Mouse (Mus musculus) intestine, embryonic 15.5 days (tissue): ENCODE results near the gene Lrba. TPM values are rescaled to one million over a fixed set of nuclear protein-coding genes. Genes with fewer than 3 reads are reported as not detected.
A peak's percentile ranks its signal among the peaks of the same experiment; 100 is the strongest.

Experiments
- ATAC-seq: fragments of 200-750 bp; cut with Nextera tagmentation; 2 replicates; pipeline ENCODE4 v1.8.0; 2017; ENCODE audit warnings: moderate TSS enrichment, moderate library complexity
- H3K27ac ChIP-seq: fragments of 300-500 bp; sonication (generic); 2 replicates; pipeline ENCODE4 v1.5.1; 2015; ENCODE audit warnings: mild to moderate bottlenecking, inconsistent platforms
- H3K27me3 ChIP-seq: fragments of 300-500 bp; sonication (generic); replicated peaks from 2 replicates; pipeline ENCODE4 v1.6.1; 2015; ENCODE audit warnings: inconsistent platforms
- H3K36me3 ChIP-seq: fragments of 300-500 bp; sonication (generic); 2 replicates; pipeline ENCODE4 v1.6.1; 2015; ENCODE audit warnings: inconsistent platforms
- H3K4me1 ChIP-seq: fragments of 300-500 bp; sonication (generic); replicated peaks from 2 replicates; pipeline ENCODE4 v1.6.1; 2015; ENCODE audit warnings: inconsistent platforms
- H3K4me2 ChIP-seq: fragments of 300-500 bp; sonication (generic); replicated peaks from 2 replicates; pipeline ENCODE4 v1.6.1; 2015; ENCODE audit warnings: mild to moderate bottlenecking, inconsistent platforms
- H3K4me3 ChIP-seq: fragments of 300-500 bp; sonication (generic); replicated peaks from 2 replicates; pipeline ENCODE4 v1.5.1; 2015; ENCODE audit warnings: inconsistent platforms
- H3K9ac ChIP-seq: fragments of 300-500 bp; sonication (generic); 2 replicates; pipeline ENCODE4 v1.6.1; 2015; ENCODE audit warnings: inconsistent platforms
- H3K9me3 ChIP-seq: fragments of 300-500 bp; sonication (generic); 2 replicates; pipeline ENCODE4 v1.6.1; 2016; ENCODE audit warnings: inconsistent platforms
- WGBS: fragments of 180-500 bp; shearing (Covaris S2); methylation state at CpG from one replicate; pipeline ENCODE4 v1.1.7; 2015; 5-methylcytosine and 5-hydroxymethylcytosine counted together
- polyA plus RNA-seq: library from polyadenylated mRNA; unstranded; fragments of >200 nt; fragmentation: Nextera tagmentation; extraction: Ambion mirVana; gene quantifications from 2 replicates; pipeline ENCODE4 v1.2.1, GENCODE M21; 2015

The Lrba gene
- polyA plus RNA-seq, 1 experiment from 2014 or later, result 6.1 TPM

DNA sequence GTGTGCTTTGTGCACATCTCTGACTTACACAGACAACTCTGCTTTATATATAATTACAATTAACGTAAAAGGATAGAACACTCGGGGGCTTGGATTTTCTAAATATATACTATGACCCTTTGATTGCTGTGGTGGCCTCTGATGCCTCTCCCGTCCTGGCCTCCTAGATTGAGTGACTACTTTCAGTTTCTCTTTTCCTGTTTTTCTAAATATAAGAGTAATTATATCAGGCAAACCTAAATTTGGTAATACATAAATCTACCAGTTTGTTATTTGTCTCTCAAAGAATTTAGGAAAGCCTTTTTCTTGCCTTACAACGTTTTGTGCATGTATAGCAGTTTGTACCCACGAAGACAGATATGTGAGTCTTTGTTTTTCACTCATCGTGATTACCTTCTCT is 534.2 kb downstream of the Lrba start:
- Histone ChIP-seq H3K4me3 (0 out of 2 replicates have a peak overlapping the region, but pooled peaks have one; percentile 17), H3K9ac (no peak overlapping the region), H3K27ac (0 out of 2 replicates have a peak overlapping the region, but pooled peaks have one; percentile 36), H3K9me3 (no peaks in the 10 kb centered on the region), H3K4me2 (peak overlapping the region; percentile 40), H3K4me1 (no peaks in the 10 kb centered on the region), H3K27me3 (no peaks in the 10 kb centered on the region), H3K36me3 (no peaks in the 10 kb centered on the region)
- whole genome bisulfite sequencing, result 39% methylated on average over 6 of the region's 6 CpGs
- ATAC-seq, result no peak

- H3K4me2 ChIP-seq, result peak overlapping the region; percentile 46
- WGBS, result 37% methylated on average over 1 of the region's 1 CpGs
Observed at GRCm38 (mm10) chr3:86759383-86759782, 534.9 kb downstream of the Lrba start.

DNA sequence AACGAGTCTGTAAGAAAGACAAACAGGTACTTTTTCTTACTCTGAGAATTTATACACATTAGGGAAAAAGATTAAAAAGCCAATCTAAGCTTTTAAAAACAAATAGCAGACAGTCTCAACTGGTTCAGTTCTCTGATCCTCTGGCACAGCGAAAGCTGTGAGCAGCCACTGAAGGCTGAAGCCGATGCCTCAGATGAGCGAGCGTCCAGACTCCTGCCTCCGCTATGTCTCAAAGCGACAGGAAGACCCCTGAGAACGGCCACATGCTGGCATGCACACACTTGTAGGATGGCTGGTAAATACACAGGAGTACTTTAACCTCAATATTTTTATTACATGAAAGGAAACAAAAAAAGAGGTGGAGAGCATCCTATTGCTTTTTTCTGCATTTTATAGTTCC is 535.4 kb downstream of the Lrba start:
- Histone ChIP-seq H3K9me3 (no peaks in the 10 kb centered on the region), H3K4me2 (peak overlapping the region; percentile 46), H3K27me3 (no peaks in the 10 kb centered on the region), H3K4me3 (no peak overlapping the region), H3K27ac (peak overlapping the region; percentile 77), H3K9ac (no peak overlapping the region), H3K4me1 (no peaks in the 10 kb centered on the region), H3K36me3 (no peaks in the 10 kb centered on the region)
- no peak for ATAC-seq
- WGBS, result 42% methylated on average over 8 of the region's 8 CpGs

More at GRCm38 (mm10) chr3:86759383-86759782, 534.9 kb downstream of the Lrba start:
- no peak overlapping the region for H3K4me3 ChIP-seq
- ATAC-seq, result no peak
- no peaks in the 10 kb centered on the region for H3K4me1 ChIP-seq
- no peaks in the 10 kb centered on the region for H3K36me3 ChIP-seq
- no peaks in the 10 kb centered on the region for H3K9me3 ChIP-seq
- no peaks in the 10 kb centered on the region for H3K27me3 ChIP-seq
- H3K9ac ChIP-seq, result no peak overlapping the region
- H3K27ac ChIP-seq, result no peak overlapping the region

DNA sequence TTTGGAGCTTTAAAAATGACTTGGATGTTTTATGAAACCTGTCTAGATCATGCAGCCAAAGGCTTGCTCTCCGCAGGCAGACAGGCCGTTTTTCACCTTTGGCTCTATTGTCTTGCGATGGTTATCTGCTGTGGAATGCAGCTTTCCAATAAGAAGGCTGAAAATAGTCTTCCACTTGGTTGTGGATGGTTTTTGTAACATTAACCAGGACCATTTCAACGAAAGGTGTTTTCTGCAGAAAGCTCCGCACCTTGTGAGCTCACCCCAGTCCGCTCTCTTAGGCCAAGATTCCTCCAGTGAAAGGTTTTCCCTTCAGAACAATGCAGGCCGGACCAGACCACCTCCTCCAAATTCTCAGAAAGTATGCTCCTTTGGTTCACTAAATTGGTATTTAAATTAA is 536.0 kb downstream of the Lrba start:
- Histone ChIP-seq H3K27ac (0 out of 2 replicates have a peak overlapping the region, but pooled peaks have one; percentile 29), H3K9me3 (no peaks in the 10 kb centered on the region), H3K4me1 (no peaks in the 10 kb centered on the region), H3K4me3 (no peak overlapping the region), H3K27me3 (no peaks in the 10 kb centered on the region), H3K9ac (no peak overlapping the region), H3K36me3 (no peaks in the 10 kb centered on the region), H3K4me2 (peak overlapping the region; percentile 7; the same call in 1 of the 2 replicates)
- WGBS, result 45% methylated on average over 7 of the region's 7 CpGs
- ATAC-seq, result no peak

- peak overlapping the region; percentile 24; the same call in 1 of the 2 replicates for H3K4me2 ChIP-seq
- no peaks in the 10 kb centered on the region for H3K4me1 ChIP-seq
- peak; percentile 84 for ATAC-seq
- H3K27me3 ChIP-seq, result no peaks in the 10 kb centered on the region
- no peaks in the 10 kb centered on the region for H3K36me3 ChIP-seq
- 34% methylated on average over 9 of the region's 9 CpGs for WGBS
- no peak overlapping the region for H3K9ac ChIP-seq
- H3K27ac ChIP-seq, result peak overlapping the region; percentile 66
- H3K4me3 ChIP-seq, result no peak overlapping the region
- no peaks in the 10 kb centered on the region for H3K9me3 ChIP-seq
Observed at GRCm38 (mm10) chr3:86761095-86762035, 536.9 kb downstream of the Lrba start.

- Histone ChIP-seq H3K4me1 (no peaks in the 10 kb centered on the region), H3K9ac (no peak overlapping the region), H3K9me3 (no peaks in the 10 kb centered on the region), H3K4me3 (no peak overlapping the region), H3K4me2 (no peak overlapping the region; the same call in 1 of the 2 replicates), H3K27me3 (no peaks in the 10 kb centered on the region), H3K27ac (0 out of 2 replicates have a peak overlapping the region, but pooled peaks have one; percentile 13), H3K36me3 (no peaks in the 10 kb centered on the region)
- no peak for ATAC-seq
- 89% methylated on average over 6 of the region's 6 CpGs for WGBS
Observed at GRCm38 (mm10) chr3:86762036-86762415, 537.5 kb downstream of the Lrba start.

- Histone ChIP-seq H3K36me3 (no peaks in the 10 kb centered on the region), H3K4me3 (no peak overlapping the region), H3K27ac (no peak overlapping the region), H3K27me3 (no peaks in the 10 kb centered on the region), H3K9ac (no peak overlapping the region), H3K9me3 (no peaks in the 10 kb centered on the region), H3K4me1 (no peaks in the 10 kb centered on the region), H3K4me2 (no peak overlapping the region)
- no peak for ATAC-seq
- WGBS, result 72% methylated on average over 4 of the region's 4 CpGs
Observed at GRCm38 (mm10) chr3:86762456-86762855, 538.0 kb downstream of the Lrba start.

- H3K27me3 ChIP-seq, result no peaks in the 10 kb centered on the region
- no peak overlapping the region for H3K4me3 ChIP-seq
- no peak overlapping the region; the same call in 1 of the 2 replicates for H3K4me2 ChIP-seq
- H3K4me1 ChIP-seq, result peaks cover 4% of the 10 kb centered on the region; the same call in 1 of the 2 replicates
- H3K36me3 ChIP-seq, result no peaks in the 10 kb centered on the region
- ATAC-seq, result no peak
- WGBS, result 37% methylated on average over 8 of the region's 8 CpGs
- peak overlapping the region; percentile 48; the same call in 1 of the 2 replicates for H3K27ac ChIP-seq
- no peak overlapping the region for H3K9ac ChIP-seq
- no peaks in the 10 kb centered on the region for H3K9me3 ChIP-seq
Observed at GRCm38 (mm10) chr3:86768553-86768952, 544.1 kb downstream of the Lrba start.

DNA sequence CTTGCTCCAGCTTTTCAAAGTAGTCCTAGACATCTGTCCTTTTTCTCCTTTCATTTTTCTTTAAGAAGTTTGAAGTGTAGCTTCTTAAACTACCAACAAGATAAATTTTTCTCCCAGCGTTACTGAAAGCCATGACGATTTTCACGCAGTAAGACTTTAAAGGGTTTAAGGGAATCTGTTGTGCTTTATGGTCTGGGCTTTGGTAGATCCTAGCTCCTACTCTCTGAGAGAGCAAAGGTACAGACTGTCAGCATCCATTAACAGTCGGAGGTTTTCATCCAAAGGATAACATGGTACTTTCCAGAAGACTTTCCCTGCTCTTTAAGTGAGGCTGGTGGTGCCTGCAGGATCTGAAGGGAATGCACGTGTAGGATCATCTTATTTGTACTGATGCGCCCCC is 544.5 kb downstream of the Lrba start:
- Histone ChIP-seq H3K27ac (peak overlapping the region; percentile 48; the same call in 1 of the 2 replicates), H3K4me2 (no peak overlapping the region), H3K4me3 (no peak overlapping the region), H3K36me3 (no peaks in the 10 kb centered on the region), H3K4me1 (peaks cover 4% of the 10 kb centered on the region; the same call in 1 of the 2 replicates), H3K9me3 (no peaks in the 10 kb centered on the region), H3K9ac (no peak overlapping the region), H3K27me3 (no peaks in the 10 kb centered on the region)
- WGBS, result 48% methylated on average over 6 of the region's 6 CpGs
- ATAC-seq, result no peak

DNA sequence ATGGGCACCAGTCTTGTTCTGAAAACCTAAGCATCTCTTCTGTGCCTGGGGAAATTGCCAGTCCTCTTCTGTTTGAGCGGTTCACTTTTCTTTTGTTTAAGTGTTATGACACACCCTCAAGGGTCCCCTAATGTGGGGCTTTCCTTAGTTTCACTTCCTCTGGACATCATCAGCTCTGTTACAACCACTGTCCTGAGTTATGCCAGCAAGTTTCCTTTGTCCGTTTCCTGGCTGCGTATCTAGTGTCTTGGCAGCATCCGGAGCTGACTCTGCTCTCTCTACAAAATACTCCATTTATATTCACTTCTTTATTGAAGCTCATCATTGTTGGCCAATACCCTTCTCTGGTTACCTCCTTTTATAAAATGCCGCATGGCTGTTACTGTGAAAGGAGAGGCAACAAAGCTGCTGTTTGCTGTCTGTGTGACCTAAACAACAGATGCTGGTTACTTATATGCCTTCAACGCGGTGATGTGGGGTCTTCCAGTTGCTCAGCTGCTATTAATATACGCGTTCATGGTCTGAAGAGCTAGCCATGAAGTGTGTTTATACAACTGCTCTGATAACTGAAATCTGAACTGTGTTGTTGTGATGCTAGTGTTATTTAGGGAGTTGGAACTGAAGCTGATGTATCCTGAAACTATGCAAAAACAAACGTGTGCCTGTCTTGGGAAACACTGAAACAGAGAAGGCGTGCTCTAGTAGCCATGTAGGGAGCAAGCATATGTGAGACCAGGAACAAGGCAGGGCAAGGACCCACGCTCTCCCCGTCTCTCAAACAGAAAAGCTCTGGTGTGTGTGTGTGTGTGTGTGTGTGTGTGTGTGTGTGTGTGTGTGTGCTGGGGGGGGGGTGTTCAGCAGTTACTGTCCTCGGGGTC is 550.3 kb downstream of the Lrba start:
- Histone ChIP-seq H3K4me2 (peak overlapping the region; percentile 24), H3K4me3 (no peak overlapping the region), H3K27ac (peak overlapping the region; percentile 28; the same call in 1 of the 2 replicates), H3K27me3 (no peaks in the 10 kb centered on the region), H3K9me3 (no peaks in the 10 kb centered on the region), H3K9ac (no peak overlapping the region), H3K4me1 (0 out of 2 replicates have a peak, but pooled peaks cover 10% of the 10 kb centered on the region), H3K36me3 (no peaks in the 10 kb centered on the region; the same call in 1 of the 2 replicates)
- WGBS, result 53% methylated on average over 14 of the region's 14 CpGs
- ATAC-seq, result no peak

GRCm38 (mm10) chr3:86775444-86775828 is 551.0 kb downstream of the Lrba start:
- no peaks in the 10 kb centered on the region; the same call in 1 of the 2 replicates for H3K36me3 ChIP-seq
- H3K9ac ChIP-seq, result no peak overlapping the region
- H3K27me3 ChIP-seq, result no peaks in the 10 kb centered on the region
- no peak for ATAC-seq
- H3K9me3 ChIP-seq, result no peaks in the 10 kb centered on the region
- 0 out of 2 replicates have a peak, but pooled peaks cover 10% of the 10 kb centered on the region for H3K4me1 ChIP-seq
- H3K27ac ChIP-seq, result 0 out of 2 replicates have a peak overlapping the region, but pooled peaks have one; percentile 28
- 59% methylated on average over 6 of the region's 6 CpGs for WGBS
- H3K4me2 ChIP-seq, result peak overlapping the region; percentile 24; the same call in 1 of the 2 replicates
- no peak overlapping the region for H3K4me3 ChIP-seq
